Mouse (Mus musculus) CD8-positive naive resting alpha-beta T cell, adult 57 days (primary cell): ENCODE results near the gene Nkiras2. TPM values are rescaled to one million over a fixed set of nuclear protein-coding genes. Genes with fewer than 3 reads are reported as not detected.

Experiments used
- total RNA-seq: library from RNA; stranded (reverse); gene quantifications from one replicate; pipeline ENCODE4 v1.2.4, GENCODE M21; 2023

The Nkiras2 gene
- 14.1 TPM for total RNA-seq

DNA sequence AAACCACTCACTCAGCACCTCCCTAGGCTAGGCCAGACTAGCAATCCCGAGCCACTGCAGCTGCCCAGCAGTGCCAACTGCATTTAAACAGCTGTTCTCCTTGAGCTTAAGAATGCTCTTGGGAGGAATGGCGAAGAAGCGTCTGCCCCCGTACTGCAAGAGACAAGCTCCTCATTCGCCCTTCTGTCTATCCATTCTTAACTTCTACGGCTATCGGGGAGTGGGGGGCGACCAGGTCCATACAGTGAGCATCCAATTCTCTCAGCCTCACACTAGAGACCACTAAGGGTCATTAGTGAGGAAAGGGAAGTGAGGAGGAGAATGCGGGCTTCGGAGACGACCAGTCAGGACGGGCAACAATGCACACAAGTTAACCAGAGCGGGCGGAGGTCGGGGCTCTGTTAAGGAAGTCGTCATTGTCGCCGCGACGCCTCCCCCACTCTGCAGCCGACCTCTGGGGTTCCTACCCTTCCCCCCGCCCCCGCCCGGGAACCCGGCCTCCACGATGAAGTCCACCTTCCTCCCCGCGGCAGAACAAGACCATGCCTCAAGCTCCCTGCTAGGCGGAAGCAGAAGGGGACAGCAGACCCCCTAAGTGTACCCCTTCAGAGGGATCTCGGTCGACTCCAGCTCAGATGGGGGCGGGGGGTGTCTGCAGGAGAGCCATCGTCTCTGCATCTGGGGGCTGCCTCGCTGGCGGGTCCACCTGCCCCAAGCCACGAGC, at the start of gene Nkiras2:
Gene Nkiras2 (plus strand): TSS at position 484 of the 724 bp plus-strand sequence.

DNA sequence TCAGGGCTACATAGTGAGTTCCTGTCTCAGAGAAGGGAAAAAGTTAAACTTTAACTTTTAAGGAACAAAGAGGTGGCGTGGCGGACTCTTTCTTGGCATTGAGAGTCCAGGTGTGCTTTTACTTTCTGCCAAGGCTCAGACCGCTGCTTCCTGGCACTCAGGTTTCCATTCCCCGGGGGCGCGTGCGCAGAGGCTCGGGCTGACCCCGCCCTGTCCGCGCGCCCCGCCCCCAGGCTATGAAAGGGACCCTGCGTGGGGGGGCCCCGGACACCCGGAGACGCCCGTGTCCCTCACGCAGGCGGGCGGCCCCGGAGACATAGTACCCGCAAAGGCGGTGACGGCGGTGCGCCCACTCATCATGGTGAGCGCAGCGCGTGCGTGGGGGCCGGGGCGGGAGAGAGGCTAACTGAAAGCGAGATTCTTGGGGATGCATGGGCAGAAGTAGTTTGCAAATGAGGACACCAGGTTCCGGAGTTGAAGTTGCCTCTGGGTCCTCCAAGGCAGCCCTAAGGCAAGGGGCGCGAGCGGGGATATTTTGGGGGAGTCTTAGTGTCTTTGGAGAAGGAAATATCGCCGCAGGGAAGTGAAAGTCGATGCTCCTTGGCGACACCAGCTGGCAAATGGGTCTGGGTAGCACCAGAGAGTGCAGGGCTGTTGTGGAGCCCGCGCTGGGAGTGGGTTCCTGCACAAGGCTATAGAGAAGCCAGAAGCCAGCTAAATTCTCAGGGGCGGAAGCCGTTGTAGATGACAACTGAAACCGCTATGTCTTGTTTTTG, 44.1 kb upstream of the Nkiras2 start, which contains the start of gene Cnp:
Gene Cnp (plus strand): TSS at position 197 of the 776 bp plus-strand sequence.

DNA sequence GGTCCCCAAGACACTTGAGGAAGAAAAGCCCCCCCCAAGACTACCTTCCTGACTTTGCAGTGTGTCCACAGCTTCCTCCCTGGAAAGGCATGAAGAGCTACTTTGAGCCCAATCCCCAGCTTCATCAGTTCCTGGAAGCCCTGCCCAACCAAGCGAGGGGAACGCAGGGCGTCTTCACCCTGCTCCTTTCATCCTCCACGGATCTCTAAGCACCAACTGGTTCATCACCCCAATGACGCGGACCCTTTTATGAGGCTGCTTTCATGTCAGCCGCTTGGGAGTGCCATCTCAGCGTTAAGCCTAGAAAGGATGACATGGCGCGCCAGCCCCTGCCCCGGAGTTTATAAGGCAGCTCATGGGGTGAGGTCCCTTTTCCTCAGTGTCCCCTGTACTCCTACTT, 938 bp downstream of the Nkiras2 start, which contains the start of gene Dnajc7:
Gene Dnajc7 (minus strand): TSS at position 187 of the 400 bp plus-strand sequence.

Other genes with a start within 250 kb of the Nkiras2 start
- 11.4 TPM for gene Jup, start 221.5 kb upstream of the Nkiras2 start, total RNA-seq
- 0.31 TPM for gene P3h4, start 204.4 kb upstream of the Nkiras2 start, total RNA-seq
- not detected for gene Fkbp10, start 203.5 kb upstream of the Nkiras2 start, total RNA-seq
- 99.9 TPM for gene Nt5c3b, start 177.4 kb upstream of the Nkiras2 start, total RNA-seq
- 2.2 TPM for gene Klhl10, start 177.3 kb upstream of the Nkiras2 start, total RNA-seq
- 19.3 TPM for gene Klhl11, start 146.5 kb upstream of the Nkiras2 start, total RNA-seq
- gene Acly, start 91.2 kb upstream of the Nkiras2 start, total RNA-seq, result 136 TPM
- gene Ttc25, start 73.6 kb upstream of the Nkiras2 start, total RNA-seq, result not detected
- 133 TPM for gene Cnp, start 44.3 kb upstream of the Nkiras2 start, total RNA-seq
- gene Dnajc7, start 924 bp downstream of the Nkiras2 start, total RNA-seq, result 388 TPM
- gene Zfp385c, start 73.2 kb downstream of the Nkiras2 start, total RNA-seq, result not detected
- 10.6 TPM for gene Dhx58, start 85.0 kb downstream of the Nkiras2 start, total RNA-seq
- 41.9 TPM for gene Kat2a, start 93.2 kb downstream of the Nkiras2 start, total RNA-seq
- not detected for gene Hspb9, start 94.6 kb downstream of the Nkiras2 start, total RNA-seq
- 121 TPM for gene Rab5c, start 119.0 kb downstream of the Nkiras2 start, total RNA-seq
- gene Kcnh4, start 140.7 kb downstream of the Nkiras2 start, total RNA-seq, result 0.58 TPM
- gene Hcrt, start 143.7 kb downstream of the Nkiras2 start, total RNA-seq, result not detected
- 7.3 TPM for gene Ghdc, start 151.7 kb downstream of the Nkiras2 start, total RNA-seq
- gene Stat5b, start 231.5 kb downstream of the Nkiras2 start, total RNA-seq, result 133 TPM
- gene Stat5a, start 240.1 kb downstream of the Nkiras2 start, total RNA-seq, result 81.4 TPM